Mouse (Mus musculus) ovary, postnatal 10 days (tissue): ENCODE measurements around the gene Ppp1r14b.
A peak's percentile ranks its signal among the peaks of the same experiment; 100 is the strongest.
"Not testable (repeated sequence)": the region's sequence is repeated elsewhere in the genome, so short reads cannot be mapped to it uniquely, and the experiment has no call there.

ENCODE experiments used
- DNase-seq: peaks from one replicate; pipeline ENCODE4 v3.0.0; 2022; ENCODE audit warnings: low spot score

Gene Ppp1r14b

GRCm38 (mm10) chr19:6975537-6976521 lies 1.1 kb downstream of the Ppp1r14b start, which contains the start of gene Plcb3:
Gene Plcb3, minus strand, starts transcription at chr19:6976470.
- no peak for DNase-seq

- no peak for DNase-seq
Measured at GRCm38 (mm10) chr19:6977759-6978638, 3.2 kb downstream of the Ppp1r14b start.

DNA sequence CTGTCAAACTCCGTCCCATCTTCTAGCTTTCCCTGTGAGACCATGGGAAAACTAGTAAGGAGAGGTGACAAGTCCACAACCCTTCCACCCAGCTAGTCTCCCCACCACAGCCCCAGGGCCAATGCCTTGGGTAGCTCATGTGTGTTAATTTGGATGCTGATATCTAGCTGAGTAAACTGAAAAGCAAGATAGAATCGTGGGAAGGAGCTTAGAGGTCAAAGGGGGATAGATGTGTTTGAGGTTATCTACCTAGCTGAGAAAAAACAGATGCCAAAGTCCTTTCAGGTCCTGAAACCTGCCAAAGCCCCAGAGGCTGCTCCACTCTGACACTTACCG lies 3.8 kb downstream of the Ppp1r14b start:
- DNase-seq, result no peak

GRCm38 (mm10) chr19:6979001-6979479 lies 4.3 kb downstream of the Ppp1r14b start:
- DNase-seq, result no peak

DNA sequence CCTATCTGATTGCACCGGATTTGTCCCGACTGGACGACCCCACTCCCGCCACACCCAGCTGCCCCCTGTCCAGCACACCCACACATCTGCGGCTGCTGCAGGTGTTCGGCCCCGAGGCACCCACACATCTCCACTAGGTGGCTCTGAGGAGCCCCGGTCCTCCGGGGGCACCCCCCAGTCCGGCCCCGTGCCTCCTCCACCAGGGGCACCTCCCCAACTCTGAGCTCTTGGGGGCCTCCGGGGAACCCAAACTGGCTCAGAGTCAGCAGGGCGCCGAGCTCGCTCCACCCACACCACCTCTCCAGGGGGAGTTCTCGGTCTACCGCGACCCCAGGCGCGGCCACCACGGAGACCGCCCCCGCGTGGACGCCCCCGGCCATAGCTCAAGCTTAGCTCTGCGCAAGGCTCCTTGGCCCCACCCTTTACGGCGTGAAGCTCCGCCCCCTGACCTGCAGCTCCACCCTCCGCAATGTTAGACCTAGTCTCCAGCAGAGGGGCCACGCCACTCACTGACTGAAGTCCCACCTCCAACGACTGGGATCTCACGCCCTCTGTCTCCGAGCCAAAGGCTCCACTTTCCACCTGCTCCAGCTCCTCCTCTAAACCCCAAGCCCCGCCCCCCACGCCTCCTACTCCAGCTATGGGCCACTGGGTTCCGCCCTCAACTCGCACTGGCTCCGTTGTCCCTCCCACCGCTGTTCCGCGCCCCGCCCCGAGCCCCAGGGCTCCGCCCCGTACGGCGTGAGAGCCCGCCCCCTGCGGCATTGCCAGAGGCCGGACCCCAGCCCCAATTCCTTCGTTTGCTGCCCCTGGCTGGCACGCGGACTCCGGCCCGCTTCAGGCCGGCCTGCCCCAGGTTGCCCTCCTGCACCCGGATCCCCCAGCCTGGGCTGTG lies 5.0 kb downstream of the Ppp1r14b start:
- peak; percentile 99 for DNase-seq

DNA sequence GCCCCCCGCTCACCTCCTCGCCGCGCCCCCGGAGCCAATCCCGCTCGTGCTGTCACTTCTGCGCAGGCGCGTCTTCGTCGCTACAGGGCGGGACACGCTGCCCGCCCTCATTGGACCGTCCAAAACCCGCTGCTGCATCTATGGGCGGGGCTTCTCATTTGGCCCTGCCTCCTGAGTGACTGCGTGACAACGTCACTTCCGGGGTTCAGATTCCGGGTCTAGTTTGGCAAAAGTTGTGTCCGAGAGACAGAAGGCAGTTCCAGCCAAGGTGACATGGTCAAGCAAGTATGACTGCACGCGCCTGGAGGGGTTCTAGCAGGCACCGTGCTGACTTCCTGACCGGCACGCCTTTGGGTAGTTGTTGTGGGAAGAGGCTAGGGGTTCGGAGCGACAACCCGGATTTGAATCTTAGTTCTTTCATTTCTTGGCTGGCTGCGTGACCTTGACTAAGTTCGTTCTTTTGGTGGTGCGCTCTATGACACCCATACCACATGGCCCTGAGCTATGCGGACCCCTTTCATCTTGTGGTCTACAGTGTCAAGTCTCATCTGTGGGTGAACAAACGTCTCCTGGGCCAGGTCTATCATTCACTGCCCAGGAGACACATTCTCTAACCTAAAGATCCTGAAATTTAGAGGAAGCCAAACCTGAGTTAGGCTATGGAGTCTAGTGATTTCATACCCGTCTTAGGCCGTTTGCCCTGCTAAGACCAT lies 5.8 kb downstream of the Ppp1r14b start, which contains the start of gene Fkbp2:
Fkbp2 (minus strand) TSS at position 121 of the 713 bp plus-strand sequence.
- DNase-seq, result peak; percentile 99

DNA sequence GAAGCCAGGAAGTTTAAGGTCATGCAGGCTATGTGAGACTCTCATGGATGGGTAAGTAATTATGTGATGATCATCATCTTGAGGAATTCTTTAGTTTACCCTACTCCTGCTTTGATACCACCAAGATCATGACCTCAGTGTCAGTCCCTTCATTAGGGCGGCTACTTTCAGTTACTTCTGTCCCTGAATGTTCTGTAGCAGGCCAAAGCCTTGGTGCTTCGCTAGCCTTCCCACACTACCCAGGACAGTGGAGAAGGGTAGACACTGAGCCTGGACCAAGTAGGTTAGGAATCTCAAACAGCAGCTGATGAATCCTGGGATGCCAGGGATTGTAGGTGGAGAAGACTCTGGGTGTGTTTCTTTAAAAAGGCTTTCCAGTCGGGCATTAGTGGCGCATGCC lies 6.7 kb downstream of the Ppp1r14b start:
- DNase-seq, result no peak

GRCm38 (mm10) chr19:6983621-6984020 lies 8.9 kb downstream of the Ppp1r14b start:
- no peak for DNase-seq

GRCm38 (mm10) chr19:6985300-6985699 lies 10.5 kb downstream of the Ppp1r14b start:
- no peak for DNase-seq

DNA sequence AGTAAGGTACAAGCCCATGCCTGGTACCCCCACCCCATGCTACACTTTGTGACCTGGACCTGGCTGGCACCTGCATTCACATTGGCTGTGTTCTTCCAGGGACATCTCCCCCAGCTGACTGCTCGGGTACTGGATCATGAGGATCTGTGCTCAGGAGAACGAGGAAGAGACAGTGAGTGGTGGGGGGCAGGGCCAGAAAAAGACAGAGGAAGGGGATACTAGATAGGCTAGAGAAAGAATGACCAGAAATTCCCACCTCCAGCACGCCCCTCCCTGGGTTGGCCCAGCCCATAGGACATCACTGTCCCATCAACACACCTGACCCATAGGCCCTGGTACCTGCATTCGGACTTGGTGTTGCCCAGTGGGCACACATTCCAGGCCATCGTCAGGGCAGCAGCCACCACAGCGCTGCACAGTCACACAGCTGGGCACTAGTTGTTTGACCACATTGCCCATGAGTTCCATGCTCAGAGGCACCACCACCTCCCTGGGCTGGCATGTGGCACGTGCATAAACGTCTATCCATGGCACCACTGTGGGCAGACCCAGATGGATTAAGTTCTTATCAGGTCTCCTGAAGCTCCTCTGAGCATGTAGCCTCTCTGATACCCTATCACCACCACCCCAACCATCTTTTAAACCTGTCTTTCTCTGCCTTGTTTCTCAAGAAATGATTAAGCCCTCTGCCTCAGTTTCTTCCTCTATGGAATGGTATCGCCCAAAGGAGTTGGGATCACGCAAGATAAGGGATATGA lies 11.4 kb downstream of the Ppp1r14b start:
- no peak for DNase-seq

- no peak for DNase-seq
Measured at GRCm38 (mm10) chr19:6987061-6987903, 12.5 kb downstream of the Ppp1r14b start, which contains the start of gene Vegfb. Gene Vegfb, minus strand, starts transcription at chr19:6987651.

DNA sequence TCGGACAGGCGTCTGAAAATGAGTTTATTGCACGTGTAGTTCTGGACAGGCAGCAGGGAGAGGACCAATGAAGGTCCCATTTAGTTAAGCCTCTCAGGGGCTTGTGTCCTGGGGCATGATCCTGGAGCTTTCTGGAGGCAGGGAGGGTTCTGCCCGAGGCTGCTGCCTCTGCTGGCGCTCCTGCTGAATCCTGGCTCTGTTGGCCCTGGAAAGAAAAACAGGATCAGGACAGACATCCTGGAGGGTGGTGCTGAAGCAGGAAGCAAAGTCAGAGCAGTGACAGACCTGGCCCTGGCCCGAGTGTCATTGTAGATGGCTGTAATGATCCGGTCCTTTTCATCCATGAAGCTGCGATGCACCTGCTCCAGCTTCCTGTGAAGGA lies 13.1 kb downstream of the Ppp1r14b start:
- DNase-seq, result no peak

- DNase-seq, result no peak
Measured at GRCm38 (mm10) chr19:6989251-6989650, 14.5 kb downstream of the Ppp1r14b start.

- no peak for DNase-seq
Measured at GRCm38 (mm10) chr19:6990712-6991111, 15.9 kb downstream of the Ppp1r14b start.

GRCm38 (mm10) chr19:6991166-6991565 lies 16.4 kb downstream of the Ppp1r14b start:
- DNase-seq, result not testable (repeated sequence)

DNA sequence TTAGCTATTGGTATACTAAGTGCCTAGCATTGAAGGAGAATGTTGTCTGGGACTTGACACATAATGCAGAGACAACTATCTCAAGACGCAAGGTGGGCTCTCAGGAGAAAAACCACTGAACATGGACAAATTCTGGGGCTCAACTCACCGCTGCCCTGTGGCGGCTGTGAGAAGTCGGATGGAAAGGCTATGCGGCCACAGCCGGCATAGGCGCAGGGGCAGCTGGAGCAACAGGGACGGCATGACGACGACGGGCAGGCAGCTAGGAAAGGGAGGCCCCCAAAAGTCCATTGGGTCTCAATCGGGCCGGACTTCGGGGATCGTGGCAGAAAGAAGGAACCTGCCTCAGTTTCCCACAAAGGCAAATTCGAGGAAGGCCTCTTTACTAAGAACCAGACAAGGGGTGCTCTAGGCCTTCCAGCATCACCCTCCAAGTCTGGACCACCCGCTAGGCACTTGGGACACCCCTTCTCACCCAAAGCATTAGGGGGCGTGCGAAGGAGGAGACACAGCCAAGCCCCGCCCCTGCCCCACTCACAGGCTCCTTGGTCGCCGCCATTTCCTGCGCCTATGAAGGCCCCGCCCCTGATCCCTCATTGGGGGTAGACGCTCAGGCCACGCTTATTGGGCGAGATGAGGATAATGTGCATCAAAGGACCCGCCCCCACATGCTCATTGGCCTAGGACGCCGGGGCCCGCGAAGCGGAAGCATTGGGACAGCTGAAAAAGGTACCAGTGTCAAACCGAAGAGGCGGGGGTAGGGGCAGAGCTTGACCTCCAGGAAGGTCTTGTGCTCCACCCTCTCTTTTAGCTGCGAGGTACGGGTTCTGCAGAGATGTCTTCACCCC lies 17.5 kb downstream of the Ppp1r14b start, which contains the start of gene Dnajc4:
Dnajc4 (minus strand) TSS at position 562 of the 848 bp plus-strand sequence.
- DNase-seq, result peak; percentile 80

DNA sequence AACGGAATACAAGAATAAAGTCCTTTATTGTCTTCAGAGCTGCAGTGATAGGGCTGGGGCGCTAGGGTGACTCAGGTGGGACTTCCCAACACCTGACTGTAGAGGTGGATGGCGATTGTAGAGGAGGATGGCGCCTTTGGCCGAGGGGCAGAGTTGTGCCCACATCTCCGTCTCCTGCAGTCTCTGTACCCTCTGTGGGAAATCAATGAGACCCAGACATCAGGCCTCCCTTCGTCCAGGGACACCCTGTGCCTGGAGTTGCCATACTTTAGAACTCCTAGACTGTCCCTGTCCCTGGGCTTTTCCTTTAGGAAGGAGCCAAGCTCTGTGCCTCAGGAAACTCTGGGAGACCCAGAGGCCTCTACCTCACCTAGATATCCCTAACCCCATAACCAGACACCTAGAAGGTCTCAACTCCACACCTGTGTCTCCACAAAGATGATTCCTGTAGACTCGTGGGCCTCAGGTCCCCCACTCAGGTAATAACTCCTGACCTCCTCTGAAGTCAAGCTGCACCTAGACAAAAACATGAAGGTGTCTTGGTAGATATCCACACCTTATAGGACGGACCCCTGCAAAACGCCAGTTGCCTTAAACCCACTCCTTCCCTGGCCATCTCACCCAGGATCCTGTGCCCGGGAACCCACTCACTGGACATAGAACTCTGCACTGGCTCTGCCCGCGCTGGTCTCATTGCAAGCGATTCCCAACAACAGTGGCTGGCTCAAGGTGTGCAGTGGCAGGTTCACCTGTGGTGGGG lies 18.4 kb downstream of the Ppp1r14b start:
- no peak for DNase-seq
